19 mouse cellular contexts compared by ENCODE assay signal in genomic region chr7:121571741-121572140, GRCm38 (mm10).
DNase-seq lines count a peak whose midpoint lies in the region; ATAC-seq and TF ChIP-seq lines count a peak whose summit lies in the region.
"Had no signal": no experiment of that assay in that cellular context is flagged by ENCODE, and none has a peak within 500 bp of the region (broad histone marks: within the 10 kb centered on the region; RNA-seq: fewer than 3 reads in every experiment).

No protein-coding gene starts in this region.

- 42% methylated on average over 3 of the region's 3 CpGs for WGBS in forebrain, embryonic 10.5 days
- 14% methylated on average over 3 of the region's 3 CpGs for WGBS in forebrain, postnatal 0 days
- 27% methylated on average over 3 of the region's 3 CpGs for WGBS in midbrain, postnatal 0 days

- peak; percentile 47 for ATAC-seq in forebrain, postnatal 0 days
- ATAC-seq in midbrain, postnatal 0 days (ENCODE audit: low FRiP score): no peak
- no peak for ATAC-seq in activated CD4-positive, CD25-positive, alpha-beta regulatory T cell, adult 4 months

- H3K4me2 ChIP-seq in forebrain, postnatal 0 days (ENCODE audit: low read depth): no peak overlapping the region
- H3K4me2 ChIP-seq in midbrain, postnatal 0 days (ENCODE audit: low read depth, low read length, poor library complexity, severe bottlenecking): no peak overlapping the region
- H3K4me2 ChIP-seq: kidney, embryonic 15.5 days; stomach, embryonic 15.5 days had no signal

- intact Hi-C loops in gastrocnemius, postnatal 36 days (cut with DNase I): no loop called here

- H3K27me3 ChIP-seq in forebrain, embryonic 10.5 days (ENCODE audit: poor library complexity, severe bottlenecking): no peaks in the 10 kb centered on the region
- H3K27me3 ChIP-seq in forebrain, postnatal 0 days (ENCODE audit: insufficient read depth, low read length): no peaks in the 10 kb centered on the region
- H3K27me3 ChIP-seq in midbrain, postnatal 0 days (ENCODE audit: insufficient read depth, low read length): no peaks in the 10 kb centered on the region
- H3K27me3 ChIP-seq: kidney, embryonic 15.5 days; stomach, embryonic 15.5 days had no signal

- peak overlapping the region; percentile 40; the same call in 1 of the 2 replicates for H3K27ac ChIP-seq in forebrain, embryonic 10.5 days
- H3K27ac ChIP-seq in forebrain, postnatal 0 days (ENCODE audit: low read depth, low read length): no peak overlapping the region
- H3K27ac ChIP-seq in midbrain, postnatal 0 days (ENCODE audit: low read depth, low read length): no peak overlapping the region
- H3K27ac ChIP-seq: heart, adult 2 months; kidney, embryonic 15.5 days; layer of hippocampus, adult 2 months; macrophage; stomach, embryonic 15.5 days had no signal

- peaks cover 19% of the 10 kb centered on the region for H3K4me1 ChIP-seq in forebrain, embryonic 10.5 days
- H3K4me1 ChIP-seq in forebrain, postnatal 0 days (ENCODE audit: insufficient read depth): no peaks in the 10 kb centered on the region
- no peaks in the 10 kb centered on the region for H3K4me1 ChIP-seq in midbrain, postnatal 0 days (ENCODE audit: insufficient read depth, low read length)
- H3K4me1 ChIP-seq: kidney, embryonic 15.5 days; stomach, embryonic 15.5 days had no signal

- no peak overlapping the region for H3K4me3 ChIP-seq in forebrain, embryonic 10.5 days
- no peak overlapping the region for H3K4me3 ChIP-seq in forebrain, postnatal 0 days (ENCODE audit: low read depth, low read length)
- no peak overlapping the region for H3K4me3 ChIP-seq in midbrain, postnatal 0 days (ENCODE audit: low read depth, low read length)
- H3K4me3 ChIP-seq: erythroblast, embryonic 14.5 days; heart, adult 2 months; kidney, embryonic 15.5 days; layer of hippocampus, adult 2 months; stomach, embryonic 15.5 days had no signal

- DNase-seq in kidney, adult 9 months: peak; percentile 28
- DNase-seq in kidney, postnatal 14 days: no peak
- no peak for DNase-seq in forebrain, embryonic 10.5 days (ENCODE audit: extremely low spot score, low spot score)
- no peak for DNase-seq in forebrain, postnatal 0 days
- peak; percentile 65 for DNase-seq in midbrain, postnatal 0 days (ENCODE audit: low spot score)
- no peak for DNase-seq in gastrocnemius, postnatal 36 days
- DNase-seq: adrenal gland, adult 2 months; cerebellum, adult 11-12 months; heart, adult 2 months; liver; lung, adult 18-20 months; spleen, adult 18-20 months; thymus, postnatal 14 days had no signal

- TF ChIP-seq CTCF in forebrain, postnatal 0 days (IDR thresholded peaks at IDR 0.05; ENCODE audit: low read depth): no peak
- no peak for TF ChIP-seq CTCF in midbrain, postnatal 0 days (IDR thresholded peaks at IDR 0.05)

- H3K9me3 ChIP-seq in forebrain, embryonic 10.5 days: no peaks in the 10 kb centered on the region
- no peaks in the 10 kb centered on the region for H3K9me3 ChIP-seq in forebrain, postnatal 0 days (ENCODE audit: low read length)
- H3K9me3 ChIP-seq in midbrain, postnatal 0 days (ENCODE audit: low read length): no peaks in the 10 kb centered on the region
- H3K9me3 ChIP-seq: kidney, embryonic 15.5 days; stomach, embryonic 15.5 days had no signal

- H3K36me3 ChIP-seq in forebrain, embryonic 10.5 days (replicated peaks): no peaks in the 10 kb centered on the region
- no peaks in the 10 kb centered on the region for H3K36me3 ChIP-seq in forebrain, postnatal 0 days (ENCODE audit: insufficient read depth)
- no peaks in the 10 kb centered on the region for H3K36me3 ChIP-seq in midbrain, postnatal 0 days (ENCODE audit: insufficient read depth, low read length)
- H3K36me3 ChIP-seq: kidney, embryonic 15.5 days; stomach, embryonic 15.5 days had no signal

- H3K9ac ChIP-seq in forebrain, postnatal 0 days: no peak overlapping the region
- no peak overlapping the region for H3K9ac ChIP-seq in midbrain, postnatal 0 days (replicated peaks; ENCODE audit: low read length, poor library complexity, severe bottlenecking)
- H3K9ac ChIP-seq: kidney, embryonic 15.5 days; stomach, embryonic 15.5 days had no signal

Comparison
In these comparisons a context has a peak if more than half of its experiments do, and no peak if none do; other contexts are left out.
1. DNase-seq: peak in kidney, adult 9 months (single experiment) and midbrain, postnatal 0 days (single experiment); none in kidney, postnatal 14 days (single experiment), forebrain, embryonic 10.5 days (single experiment), forebrain, postnatal 0 days (single experiment) and gastrocnemius, postnatal 36 days (0 of 2).